Mouse (Mus musculus) small intestine, adult 2 months (tissue): ENCODE measurements around the gene Cyp19a1. TPM values are rescaled to one million over a fixed set of nuclear protein-coding genes. Genes with fewer than 3 reads are reported as not detected.

ENCODE experiments used
- H3K27ac ChIP-seq: fragments of 200-500 bp; 2 replicates; pipeline ENCODE4 v1.5.1; 2012; ENCODE audit warnings: low read depth, low read length, control low read depth, inconsistent platforms; ENCODE audit not compliant: insufficient read depth
- H3K27me3 ChIP-seq: fragments of 200-500 bp; 2 replicates; pipeline ENCODE4 v1.6.1; 2012; ENCODE audit warnings: mild to moderate bottlenecking, moderate library complexity, low read length, inconsistent platforms; ENCODE audit not compliant: control insufficient read depth, insufficient read depth
- H3K36me3 ChIP-seq: fragments of 200-500 bp; 2 replicates; pipeline ENCODE4 v1.6.1; 2012; ENCODE audit warnings: mild to moderate bottlenecking, low read length, control low read depth, inconsistent platforms; ENCODE audit not compliant: control insufficient read depth, insufficient read depth
- H3K4me1 ChIP-seq: fragments of 200-500 bp; 2 replicates; pipeline ENCODE4 v1.6.1; 2012; ENCODE audit warnings: low read length, inconsistent platforms, mixed read lengths; ENCODE audit not compliant: control insufficient read depth, insufficient read depth, insufficient read length
- H3K4me3 ChIP-seq: fragments of 200-500 bp; 2 replicates; pipeline ENCODE4 v1.5.1; 2012; ENCODE audit warnings: low read depth, mild to moderate bottlenecking, control low read depth, inconsistent platforms, low read length, moderate library complexity
- CTCF ChIP-seq: fragments of 200-500 bp; IDR thresholded peaks from 2 replicates; pipeline ENCODE4 v1.5.1; 2012; ENCODE audit warnings: low read depth, mild to moderate bottlenecking, control low read depth, inconsistent platforms, low read length, moderate library complexity, mixed read lengths; ENCODE audit not compliant: insufficient replicate concordance, insufficient read length; ENCODE audit errors: extremely low read depth
- POLR2A ChIP-seq: fragments of 200-500 bp; IDR thresholded peaks from 2 replicates; pipeline ENCODE4 v1.6.1; 2012; ENCODE audit warnings: low read depth, mild to moderate bottlenecking, control low read depth, inconsistent platforms, low read length, moderate library complexity
- WGBS: fragments of 180-500 bp; shearing (Covaris S2); methylation state at CpG from one replicate; pipeline ENCODE4 v1.1.7; 2018; 5-methylcytosine and 5-hydroxymethylcytosine counted together
- polyA plus RNA-seq: library from polyadenylated mRNA; depleted of rRNA; stranded (reverse); fragments of >200 nt; gene quantifications from 2 replicates; pipeline ENCODE4 v1.2.3, GENCODE M21; 2012; rRNA removed

Cyp19a1 gene
- not detected in 2 replicates for polyA plus RNA-seq

DNA sequence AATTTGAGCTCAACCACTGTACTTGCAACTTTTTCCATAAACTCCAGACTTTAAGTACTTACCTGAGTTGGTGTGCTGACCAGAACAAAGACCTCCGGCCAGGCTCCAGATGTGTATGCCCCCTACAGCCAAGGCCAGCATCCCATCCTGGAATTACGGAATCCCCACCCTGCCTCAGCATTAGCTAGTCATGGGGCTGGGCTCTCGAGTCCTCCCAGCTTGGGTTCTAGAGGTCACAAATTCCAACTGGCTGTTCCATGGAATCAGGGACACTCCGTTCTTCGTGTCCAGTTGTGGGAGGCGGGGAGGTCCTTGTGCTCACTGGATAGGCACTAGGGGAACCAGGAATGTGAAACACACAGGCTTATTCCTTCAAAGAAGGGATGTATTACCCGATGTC lies at the start of gene Cyp19a1:
Gene Cyp19a1 (minus strand): TSS at position 101 of the 400 bp plus-strand sequence.
- WGBS, result 79% methylated on average over 7 of the region's 7 CpGs
- Histone ChIP-seq H3K36me3 (no peaks in the 10 kb centered on the region), H3K4me3 (no peak within 1 kb of the TSS), H3K27ac (no peak within 1 kb of the TSS), H3K4me1 (no peaks in the 10 kb centered on the region), H3K27me3 (no peaks in the 10 kb centered on the region)
- TF ChIP-seq POLR2A (no peak), CTCF (no peak)

DNA sequence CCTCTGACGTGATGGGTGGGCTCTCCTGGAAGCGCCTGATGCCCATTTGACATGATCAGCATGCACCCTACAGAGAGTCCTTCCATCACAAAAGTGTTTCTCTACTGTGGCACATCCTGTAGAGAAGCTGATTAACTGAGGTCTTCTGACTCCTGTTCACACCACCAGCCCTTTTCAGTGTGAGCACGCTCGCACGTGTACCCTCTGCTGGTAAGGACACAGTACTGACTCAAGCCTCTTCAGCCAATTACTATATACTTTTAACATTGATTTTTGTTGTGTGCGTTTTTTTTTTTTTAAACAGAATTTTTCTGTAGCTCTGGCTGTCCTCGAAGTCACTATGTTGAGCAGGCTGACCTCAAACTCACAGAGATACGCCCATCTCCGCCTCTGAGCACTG lies 48.5 kb upstream of the Cyp19a1 start:
- no peak for TF ChIP-seq CTCF
- no peak for TF ChIP-seq POLR2A
- no peaks in the 10 kb centered on the region for H3K27me3 ChIP-seq
- no peak overlapping the region for H3K4me3 ChIP-seq
- no peaks in the 10 kb centered on the region for H3K36me3 ChIP-seq
- WGBS, result 63% methylated on average over 9 of the region's 9 CpGs
- no peak overlapping the region for H3K27ac ChIP-seq
- H3K4me1 ChIP-seq, result no peaks in the 10 kb centered on the region

- no peak overlapping the region for H3K27ac ChIP-seq
- TF ChIP-seq CTCF (no peak), POLR2A (no peak)
These were observed 40.9 kb upstream of the Cyp19a1 start for GRCm38 (mm10) chr9:54308751-54309358.

GRCm38 (mm10) chr9:54308209-54308608 lies 40.3 kb upstream of the Cyp19a1 start:
- no peak for TF ChIP-seq CTCF
- 62% methylated on average over 1 of the region's 1 CpGs for WGBS
- Histone ChIP-seq H3K27ac (no peak overlapping the region), H3K4me3 (no peak overlapping the region), H3K27me3 (no peaks in the 10 kb centered on the region), H3K36me3 (no peaks in the 10 kb centered on the region), H3K4me1 (no peaks in the 10 kb centered on the region)

More at GRCm38 (mm10) chr9:54308751-54309358, 40.9 kb upstream of the Cyp19a1 start:
- Histone ChIP-seq H3K36me3 (no peaks in the 10 kb centered on the region), H3K4me1 (no peaks in the 10 kb centered on the region), H3K4me3 (no peak overlapping the region), H3K27me3 (no peaks in the 10 kb centered on the region)
- 69% methylated on average over 2 of the region's 2 CpGs for WGBS

GRCm38 (mm10) chr9:54301255-54301654 lies 33.3 kb upstream of the Cyp19a1 start:
- WGBS, result 68% methylated on average over 4 of the region's 4 CpGs
- no peak for TF ChIP-seq POLR2A
- no peak for TF ChIP-seq CTCF

GRCm38 (mm10) chr9:54299792-54300191 lies 31.9 kb upstream of the Cyp19a1 start:
- no peak overlapping the region for H3K4me3 ChIP-seq

More at GRCm38 (mm10) chr9:54301255-54301654, 33.3 kb upstream of the Cyp19a1 start:
- H3K27ac ChIP-seq, result no peak overlapping the region
- H3K4me1 ChIP-seq, result no peaks in the 10 kb centered on the region
- no peaks in the 10 kb centered on the region for H3K36me3 ChIP-seq
- H3K27me3 ChIP-seq, result no peaks in the 10 kb centered on the region
- H3K4me3 ChIP-seq, result no peak overlapping the region

DNA sequence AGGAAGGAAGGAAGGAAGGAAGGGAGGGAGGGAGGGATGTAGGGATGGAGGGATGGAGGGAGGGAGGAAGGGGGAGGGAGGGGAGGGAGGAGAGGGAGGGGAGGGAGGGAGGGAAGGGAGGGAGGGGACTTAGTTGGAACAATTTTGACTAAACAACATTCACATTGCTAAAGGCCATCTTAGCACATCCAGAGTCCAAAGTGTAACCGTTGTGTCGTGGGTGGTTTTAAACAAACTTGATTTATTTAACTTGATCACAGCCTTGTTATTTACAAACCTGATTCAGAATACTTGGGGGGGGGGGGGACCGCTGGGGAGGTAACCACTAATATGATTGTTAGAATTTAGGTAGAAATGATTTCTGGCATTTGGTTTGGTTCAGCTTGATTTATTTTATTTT lies 31.5 kb upstream of the Cyp19a1 start:
- Histone ChIP-seq H3K4me1 (no peaks in the 10 kb centered on the region), H3K27me3 (no peaks in the 10 kb centered on the region), H3K27ac (no peak overlapping the region), H3K4me3 (no peak overlapping the region), H3K36me3 (no peaks in the 10 kb centered on the region)
- 40% methylated on average over 3 of the region's 3 CpGs for WGBS
- TF ChIP-seq POLR2A (no peak), CTCF (no peak)

More at GRCm38 (mm10) chr9:54299792-54300191, 31.9 kb upstream of the Cyp19a1 start:
- Histone ChIP-seq H3K36me3 (no peaks in the 10 kb centered on the region), H3K27me3 (no peaks in the 10 kb centered on the region), H3K27ac (no peak overlapping the region), H3K4me1 (no peaks in the 10 kb centered on the region)
- TF ChIP-seq POLR2A, result no peak
- no peak for TF ChIP-seq CTCF
